ENCODE assay signal across 15 mouse cellular contexts in genomic region chr8:90659066-90659465, GRCm38 (mm10).
DNase-seq lines count a peak whose midpoint lies in the region; ATAC-seq lines count a peak whose summit lies in the region.
"Had no signal": no experiment of that assay in that cellular context is flagged by ENCODE, and none has a peak within 500 bp of the region (broad histone marks: within the 10 kb centered on the region; RNA-seq: fewer than 3 reads in every experiment).

No protein-coding gene starts in this region.

- no peak overlapping the region for H3K4me2 ChIP-seq in neural tube, embryonic 11.5 days (ENCODE audit: low read depth)
- H3K4me2 ChIP-seq in midbrain, embryonic 12.5 days (replicated peaks) = no peak overlapping the region
- H3K4me2 ChIP-seq: limb, embryonic 12.5 days had no signal

- H3K9me3 ChIP-seq in neural tube, embryonic 11.5 days (ENCODE audit: control insufficient read depth, low read length) = 0 out of 2 replicates have a peak, but pooled peaks cover 3% of the 10 kb centered on the region
- peaks cover 11% of the 10 kb centered on the region; the same call in 1 of the 2 replicates for H3K9me3 ChIP-seq in midbrain, embryonic 12.5 days
- H3K9me3 ChIP-seq: heart, embryonic 10.5 days had no signal

- no peak overlapping the region for H3K4me3 ChIP-seq in neural tube, embryonic 11.5 days (ENCODE audit: low read depth, low read length)
- no peak overlapping the region for H3K4me3 ChIP-seq in midbrain, embryonic 12.5 days
- H3K4me3 ChIP-seq: heart, embryonic 10.5 days; layer of hippocampus, adult 2 months; limb, embryonic 12.5 days had no signal

- peaks cover 3% of the 10 kb centered on the region; the same call in 1 of the 2 replicates for H3K4me1 ChIP-seq in neural tube, embryonic 11.5 days (ENCODE audit: control insufficient read depth, insufficient read depth, low read length)
- H3K4me1 ChIP-seq in midbrain, embryonic 12.5 days = peaks cover 21% of the 10 kb centered on the region
- H3K4me1 ChIP-seq: limb, embryonic 12.5 days had no signal

- WGBS in neural tube, embryonic 11.5 days = 22% methylated on average over 3 of the region's 3 CpGs
- WGBS in midbrain, embryonic 12.5 days = 11% methylated on average over 3 of the region's 3 CpGs

- no peaks in the 10 kb centered on the region for H3K27me3 ChIP-seq in neural tube, embryonic 11.5 days (ENCODE audit: control insufficient read depth, insufficient read depth, low read length)
- H3K27me3 ChIP-seq in midbrain, embryonic 12.5 days = no peaks in the 10 kb centered on the region

- peak; percentile 12 to 16 for DNase-seq in cerebellum, postnatal 14 days
- DNase-seq in cerebellum, adult 18-20 months = no peak
- no peak for DNase-seq in neural tube, embryonic 11.5 days (ENCODE audit: low spot score)
- DNase-seq in neural tube, embryonic 10.5 days (ENCODE audit: extremely low spot score, low spot score) = no peak
- DNase-seq in right cerebral cortex, postnatal 25 days = no peak
- no peak for DNase-seq in urinary bladder, adult 2 months (ENCODE audit: low spot score)
- DNase-seq in thymus, postnatal 10 days (ENCODE audit: low spot score in 2 of 2) = no peak
- DNase-seq: adrenal gland, postnatal 10 days; cerebellum, adult 11 months; thymus, postnatal 14 days had no signal

- no peak for ATAC-seq in neural tube, embryonic 11.5 days (ENCODE audit: insufficient read depth, low FRiP score, low TSS enrichment)
- peak; percentile 52; the same call in 1 of the 2 replicates for ATAC-seq in midbrain, embryonic 12.5 days (ENCODE audit: low FRiP score, low read depth)
- ATAC-seq: intestine, postnatal 0 days had no signal

- H3K36me3 ChIP-seq in neural tube, embryonic 11.5 days (ENCODE audit: control insufficient read depth, insufficient read depth, low read length) = no peaks in the 10 kb centered on the region
- no peaks in the 10 kb centered on the region for H3K36me3 ChIP-seq in midbrain, embryonic 12.5 days
- H3K36me3 ChIP-seq: heart, embryonic 10.5 days; limb, embryonic 12.5 days had no signal

- 0 out of 2 replicates have a peak overlapping the region, but pooled peaks have one; percentile 23 for H3K27ac ChIP-seq in neural tube, embryonic 11.5 days (ENCODE audit: low read depth, low read length)
- H3K27ac ChIP-seq in midbrain, embryonic 12.5 days (replicated peaks) = peak overlapping the region; percentile 67
- H3K27ac ChIP-seq: heart, embryonic 10.5 days; layer of hippocampus, adult 2 months; limb, embryonic 12.5 days had no signal

- no peak overlapping the region for H3K9ac ChIP-seq in neural tube, embryonic 11.5 days (ENCODE audit: low read length)
- H3K9ac ChIP-seq in midbrain, embryonic 12.5 days (replicated peaks) = no peak overlapping the region
- H3K9ac ChIP-seq: limb, embryonic 12.5 days had no signal

Comparison
In these comparisons a context has a peak if more than half of its experiments do, and no peak if none do; other contexts are left out.
1. DNase-seq: peak in cerebellum, postnatal 14 days (2 of 2); none in cerebellum, adult 18-20 months (0 of 2), neural tube, embryonic 11.5 days (single experiment), neural tube, embryonic 10.5 days (single experiment), right cerebral cortex, postnatal 25 days (single experiment), urinary bladder, adult 2 months (single experiment) and thymus, postnatal 10 days (0 of 2).